Mouse (Mus musculus): ENCODE results near the gene P4ha1.

P4ha1 gene

GRCm38 (mm10) chr10:59311881-59312280 lies 11.2 kb upstream of the P4ha1 start:
- in situ Hi-C loops (cut with MboI; ENCODE audit: low sequenced_read_pairs): loop anchor here (10.0 kb wide), 1 partner anchor 553 kb away; no protein-coding TSS in a partner anchor

- in situ Hi-C loops (cut with MboI; ENCODE audit: low sequenced_read_pairs): no loop called here
Measured at GRCm38 (mm10) chr10:59321112-59321511, 2.0 kb upstream of the P4ha1 start.

GRCm38 (mm10) chr10:59322271-59322670 lies 825 bp upstream of the P4ha1 start:
- in situ Hi-C loops (cut with MboI; ENCODE audit: low sequenced_read_pairs): no loop called here

- in situ Hi-C loops (cut with MboI; ENCODE audit: low sequenced_read_pairs): no loop called here
Measured at GRCm38 (mm10) chr10:59323488-59324161, 529 bp downstream of the P4ha1 start.

- in situ Hi-C loops (cut with MboI; ENCODE audit: low sequenced_read_pairs): no loop called here
Measured at GRCm38 (mm10) chr10:59324311-59325165, 1.4 kb downstream of the P4ha1 start.

GRCm38 (mm10) chr10:59326612-59327315 lies 3.7 kb downstream of the P4ha1 start:
- in situ Hi-C loops (cut with MboI; ENCODE audit: low sequenced_read_pairs): no loop called here

- in situ Hi-C loops (cut with MboI; ENCODE audit: low sequenced_read_pairs): no loop called here
Measured at GRCm38 (mm10) chr10:59327316-59327710, 4.2 kb downstream of the P4ha1 start.

GRCm38 (mm10) chr10:59331546-59332256 lies 8.6 kb downstream of the P4ha1 start:
- in situ Hi-C loops (cut with MboI; ENCODE audit: low sequenced_read_pairs): no loop called here

GRCm38 (mm10) chr10:59333400-59333799 lies 10.3 kb downstream of the P4ha1 start:
- in situ Hi-C loops (cut with MboI; ENCODE audit: low sequenced_read_pairs): no loop called here

GRCm38 (mm10) chr10:59334899-59335798 lies 12.1 kb downstream of the P4ha1 start:
- in situ Hi-C loops (cut with MboI; ENCODE audit: low sequenced_read_pairs): no loop called here

- in situ Hi-C loops (cut with MboI; ENCODE audit: low sequenced_read_pairs): no loop called here
Measured at GRCm38 (mm10) chr10:59336124-59336523, 13.0 kb downstream of the P4ha1 start.

- in situ Hi-C loops (cut with MboI; ENCODE audit: low sequenced_read_pairs): no loop called here
Measured at GRCm38 (mm10) chr10:59346560-59346959, 23.5 kb downstream of the P4ha1 start.

GRCm38 (mm10) chr10:59348200-59348599 lies 25.1 kb downstream of the P4ha1 start:
- in situ Hi-C loops (cut with MboI; ENCODE audit: low sequenced_read_pairs): no loop called here

GRCm38 (mm10) chr10:59349536-59349935 lies 26.4 kb downstream of the P4ha1 start:
- in situ Hi-C loops (cut with MboI; ENCODE audit: low sequenced_read_pairs): no loop called here

- in situ Hi-C loops (cut with MboI; ENCODE audit: low sequenced_read_pairs): no loop called here
Measured at GRCm38 (mm10) chr10:59353065-59353464, 30.0 kb downstream of the P4ha1 start.

- in situ Hi-C loops (cut with MboI; ENCODE audit: low sequenced_read_pairs): no loop called here
Measured at GRCm38 (mm10) chr10:59354120-59354519, 31.0 kb downstream of the P4ha1 start.

- in situ Hi-C loops (cut with MboI; ENCODE audit: low sequenced_read_pairs): loop anchor here (5.0 kb wide), 1 partner anchor 48 kb away; no protein-coding TSS in a partner anchor
Measured at GRCm38 (mm10) chr10:59355020-59355419, 31.9 kb downstream of the P4ha1 start.

GRCm38 (mm10) chr10:59358744-59359143 lies 35.6 kb downstream of the P4ha1 start:
- in situ Hi-C loops (cut with MboI; ENCODE audit: low sequenced_read_pairs): loop anchor here (5.0 kb wide), 1 partner anchor 51 kb away; no protein-coding TSS in a partner anchor

- in situ Hi-C loops (cut with MboI; ENCODE audit: low sequenced_read_pairs): no loop called here
Measured at GRCm38 (mm10) chr10:59363208-59363607, 40.1 kb downstream of the P4ha1 start.

GRCm38 (mm10) chr10:59364551-59364950 lies 41.5 kb downstream of the P4ha1 start:
- in situ Hi-C loops (cut with MboI; ENCODE audit: low sequenced_read_pairs): no loop called here
